Mouse (Mus musculus) testis, adult 2 months (tissue): ENCODE measurements around the gene Tacc3.

Experiments
- CTCF ChIP-seq: fragments of 200-500 bp; IDR thresholded peaks from 2 replicates; pipeline ENCODE4 v1.5.1; 2012; ENCODE audit warnings: low read depth, mild to moderate bottlenecking, inconsistent platforms, low read length, moderate library complexity; ENCODE audit not compliant: control insufficient read depth, insufficient read depth, insufficient replicate concordance
- POLR2A ChIP-seq: fragments of 200-500 bp; IDR thresholded peaks from 2 replicates; pipeline ENCODE4 v1.6.1; 2012; ENCODE audit warnings: low read depth, mild to moderate bottlenecking, inconsistent platforms, low read length, moderate library complexity; ENCODE audit not compliant: control insufficient read depth

DNA sequence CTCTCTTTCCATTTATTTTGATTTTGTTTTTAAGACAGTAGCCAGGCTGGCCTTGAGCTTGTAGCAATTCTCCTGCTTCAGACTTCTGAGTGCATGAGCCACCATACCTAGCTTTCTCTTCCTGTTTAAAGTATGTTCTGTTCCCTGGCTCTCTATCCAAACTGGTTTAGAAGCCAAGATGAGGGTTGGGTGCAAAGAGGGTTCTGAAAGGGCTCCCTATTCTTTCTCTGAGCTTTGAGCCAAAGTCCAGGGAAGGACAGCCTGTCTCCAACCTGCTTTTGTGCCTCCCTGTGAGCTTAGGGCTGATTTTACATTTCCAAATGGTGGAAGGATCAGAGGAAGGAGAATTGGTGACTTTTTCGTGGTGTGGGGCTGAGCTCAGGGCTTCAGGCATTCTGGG is 69.0 kb downstream of the Tacc3 start:
- no peak for TF ChIP-seq CTCF
- TF ChIP-seq POLR2A = no peak
